Mouse (Mus musculus): ENCODE results near the gene Clint1. TPM values are rescaled to one million over a fixed set of nuclear protein-coding genes. Genes with fewer than 3 reads are reported as not detected.
A peak's percentile ranks its signal among the peaks of the same experiment; 100 is the strongest.

The Clint1 gene
- polyA plus RNA-seq, 1 experiment from 2014 or later: 50.5 TPM

DNA sequence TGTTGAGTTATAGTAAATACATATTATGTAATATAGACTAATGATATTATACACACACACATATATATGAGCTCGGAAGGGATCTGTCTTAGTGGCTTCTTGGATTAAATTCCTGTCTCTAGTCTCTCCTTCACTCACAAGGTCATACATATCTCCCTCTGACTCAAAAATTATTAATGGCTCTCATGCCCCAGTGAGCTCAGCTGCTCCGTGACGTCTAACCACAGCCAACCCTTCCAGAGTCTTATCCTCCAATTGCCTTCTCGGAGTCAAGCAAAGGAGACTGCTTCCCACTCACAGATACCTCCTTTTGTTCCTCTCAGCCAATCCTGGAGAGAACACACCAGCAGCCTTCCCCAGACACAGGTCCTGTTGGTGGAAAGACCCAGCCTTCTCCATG is 67.0 kb downstream of the Clint1 start:
- 64% methylated on average over 4 of the region's 4 CpGs for WGBS
- no peak for ATAC-seq (ENCODE audit: low read depth)
- no peaks in the 10 kb centered on the region for H3K27me3 ChIP-seq

GRCm38 (mm10) chr11:45921026-45921425 is 69.2 kb downstream of the Clint1 start:
- Histone ChIP-seq H3K27me3 (no peaks in the 10 kb centered on the region), H3K27ac (replicated peaks) (peak overlapping the region; percentile 91), H3K4me3 (no peak overlapping the region), H3K9me3 (no peaks in the 10 kb centered on the region), H3K4me2 (peak overlapping the region; percentile 45), H3K4me1 (replicated peaks) (peaks cover 38% of the 10 kb centered on the region), H3K9ac (peak overlapping the region; percentile 53), H3K36me3 (no peaks in the 10 kb centered on the region)
- no peak for ATAC-seq (ENCODE audit: low read depth)
- 36% methylated on average over 8 of the region's 8 CpGs for WGBS

More for the DNA sequence above, 67.0 kb downstream of the Clint1 start:
- Histone ChIP-seq H3K27ac (replicated peaks) (0 out of 2 replicates have a peak overlapping the region, but pooled peaks have one; percentile 5), H3K9me3 (no peaks in the 10 kb centered on the region), H3K4me2 (no peak overlapping the region), H3K9ac (no peak overlapping the region), H3K4me3 (no peak overlapping the region), H3K4me1 (replicated peaks) (peaks cover 28% of the 10 kb centered on the region), H3K36me3 (no peaks in the 10 kb centered on the region)

GRCm38 (mm10) chr11:45921480-45921898 is 69.6 kb downstream of the Clint1 start:
- H3K4me3 ChIP-seq: no peak overlapping the region
- H3K9ac ChIP-seq: peak overlapping the region; percentile 53
- no peaks in the 10 kb centered on the region for H3K27me3 ChIP-seq
- peak overlapping the region; percentile 91 for H3K27ac ChIP-seq (replicated peaks)
- peak; percentile 52 for ATAC-seq (ENCODE audit: low read depth)
- H3K4me1 ChIP-seq (replicated peaks): peaks cover 40% of the 10 kb centered on the region
- 4% methylated on average over 10 of the region's 10 CpGs for WGBS
- no peaks in the 10 kb centered on the region for H3K36me3 ChIP-seq
- no peaks in the 10 kb centered on the region for H3K9me3 ChIP-seq
- peak overlapping the region; percentile 45 for H3K4me2 ChIP-seq

- no peak for ATAC-seq (ENCODE audit: low read depth)
- H3K4me2 ChIP-seq: no peak overlapping the region
- H3K27me3 ChIP-seq: no peaks in the 10 kb centered on the region
- no peaks in the 10 kb centered on the region for H3K9me3 ChIP-seq
- peaks cover 36% of the 10 kb centered on the region for H3K4me1 ChIP-seq (replicated peaks)
- H3K4me3 ChIP-seq: no peak overlapping the region
- no peak overlapping the region for H3K9ac ChIP-seq
- 32% methylated on average over 6 of the region's 6 CpGs for WGBS
- peaks cover 20% of the 10 kb centered on the region for H3K36me3 ChIP-seq
- H3K27ac ChIP-seq (replicated peaks): peak overlapping the region; percentile 46
Measured at GRCm38 (mm10) chr11:45925436-45925835, 73.6 kb downstream of the Clint1 start.

DNA sequence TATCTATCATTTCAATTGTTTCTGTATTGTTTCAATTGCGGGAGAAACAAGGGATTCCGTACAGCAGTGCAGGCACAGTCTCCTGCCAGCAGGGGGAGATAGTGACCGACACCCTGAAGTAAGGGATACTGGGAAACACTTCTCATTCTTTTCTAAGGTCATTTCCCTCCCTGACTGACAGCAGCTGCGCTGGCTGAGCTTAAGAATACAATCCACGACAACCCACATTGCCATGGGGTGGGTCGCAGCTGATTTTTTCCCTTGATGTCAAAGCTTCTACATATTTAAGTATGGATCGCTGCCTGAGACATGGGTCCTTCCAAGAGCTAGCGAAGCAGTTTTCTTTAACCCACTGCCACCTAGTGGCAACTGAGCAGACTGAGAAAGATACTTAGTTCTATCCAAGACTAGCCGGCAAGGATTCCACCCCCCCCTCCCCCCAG is 74.8 kb downstream of the Clint1 start:
- Histone ChIP-seq H3K4me2 (peak overlapping the region; percentile 52), H3K4me1 (replicated peaks) (peaks cover 23% of the 10 kb centered on the region), H3K4me3 (peak overlapping the region; percentile 34), H3K36me3 (peaks cover 29% of the 10 kb centered on the region), H3K9me3 (no peaks in the 10 kb centered on the region), H3K27me3 (no peaks in the 10 kb centered on the region), H3K27ac (replicated peaks) (peak overlapping the region; percentile 46), H3K9ac (no peak overlapping the region)
- ATAC-seq (ENCODE audit: low read depth): peak; percentile 88
- WGBS: under 1% methylated on average over 9 of the region's 9 CpGs

- Histone ChIP-seq H3K27ac (replicated peaks) (no peak overlapping the region), H3K36me3 (peaks cover 36% of the 10 kb centered on the region), H3K4me3 (no peak overlapping the region), H3K4me2 (no peak overlapping the region), H3K4me1 (replicated peaks) (peaks cover 18% of the 10 kb centered on the region; the same call in 1 of the 2 replicates), H3K9me3 (no peaks in the 10 kb centered on the region), H3K27me3 (no peaks in the 10 kb centered on the region), H3K9ac (no peak overlapping the region)
- WGBS: 64% methylated on average over 5 of the region's 5 CpGs
- ATAC-seq (ENCODE audit: low read depth): no peak
Measured at GRCm38 (mm10) chr11:45927456-45927855, 75.6 kb downstream of the Clint1 start.

DNA sequence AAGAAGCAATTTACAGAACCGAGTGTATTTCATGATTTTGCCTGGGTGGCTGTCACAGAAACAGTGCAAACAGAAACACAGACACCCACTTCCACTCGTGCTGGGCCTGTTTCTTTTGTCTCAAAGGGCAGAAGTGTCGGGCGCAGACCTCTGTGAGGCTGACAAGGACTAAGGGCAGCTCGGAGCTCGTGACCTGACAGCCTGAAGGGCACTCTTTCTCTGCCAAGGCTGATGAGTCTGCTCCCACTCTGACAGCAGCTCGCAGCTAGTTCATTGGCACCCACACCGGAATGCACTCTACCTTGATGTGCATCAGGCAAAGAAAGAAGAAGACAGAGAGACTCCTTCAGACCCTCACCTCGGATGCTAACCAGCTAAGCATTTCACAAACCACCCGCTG is 77.7 kb downstream of the Clint1 start:
- no peaks in the 10 kb centered on the region for H3K27me3 ChIP-seq
- 90% methylated on average over 10 of the region's 10 CpGs for WGBS
- H3K4me2 ChIP-seq: no peak overlapping the region
- H3K9ac ChIP-seq: no peak overlapping the region
- H3K4me3 ChIP-seq: no peak overlapping the region
- H3K36me3 ChIP-seq: peaks cover 56% of the 10 kb centered on the region
- peaks cover 15% of the 10 kb centered on the region; the same call in 1 of the 2 replicates for H3K4me1 ChIP-seq (replicated peaks)
- H3K9me3 ChIP-seq: no peaks in the 10 kb centered on the region
- no peak overlapping the region for H3K27ac ChIP-seq (replicated peaks)
- no peak for ATAC-seq (ENCODE audit: low read depth)

GRCm38 (mm10) chr11:45932771-45933170 is 80.9 kb downstream of the Clint1 start:
- Histone ChIP-seq H3K27ac (replicated peaks) (no peak overlapping the region), H3K9ac (no peak overlapping the region), H3K4me3 (no peak overlapping the region), H3K36me3 (peaks cover 87% of the 10 kb centered on the region), H3K4me1 (replicated peaks) (no peaks in the 10 kb centered on the region), H3K27me3 (no peaks in the 10 kb centered on the region), H3K4me2 (no peak overlapping the region), H3K9me3 (no peaks in the 10 kb centered on the region)
- no peak for ATAC-seq (ENCODE audit: low read depth)
- 89% methylated on average over 10 of the region's 10 CpGs for WGBS

GRCm38 (mm10) chr11:45937478-45937877 is 85.6 kb downstream of the Clint1 start:
- Histone ChIP-seq H3K27ac (replicated peaks) (no peak overlapping the region), H3K9ac (no peak overlapping the region), H3K4me1 (replicated peaks) (peaks cover 9% of the 10 kb centered on the region), H3K4me2 (no peak overlapping the region), H3K36me3 (peaks cover 56% of the 10 kb centered on the region), H3K9me3 (no peaks in the 10 kb centered on the region), H3K4me3 (no peak overlapping the region), H3K27me3 (no peaks in the 10 kb centered on the region)
- 94% methylated on average over 8 of the region's 8 CpGs for WGBS
- ATAC-seq (ENCODE audit: low read depth): no peak

DNA sequence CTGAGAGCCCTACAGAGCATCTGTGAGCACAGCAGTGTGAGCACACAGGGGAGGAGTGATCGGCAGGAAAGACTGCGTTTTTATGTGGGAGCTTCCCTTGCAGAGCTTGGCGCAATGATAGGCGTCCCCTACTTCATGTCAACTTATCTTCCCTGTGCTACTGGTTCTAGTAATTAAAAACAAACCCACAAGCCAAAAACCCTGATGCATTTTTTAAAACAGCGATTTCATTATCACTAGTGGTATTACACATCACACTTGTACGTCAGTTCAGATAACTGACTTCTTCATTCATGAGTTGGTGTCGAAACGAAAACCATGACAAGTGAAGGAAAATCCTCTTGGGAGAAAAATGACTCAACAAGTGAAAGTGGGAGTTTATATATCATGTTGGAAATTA is 87.1 kb downstream of the Clint1 start:
- Histone ChIP-seq H3K9ac (no peak overlapping the region), H3K4me2 (no peak overlapping the region), H3K9me3 (no peaks in the 10 kb centered on the region), H3K27me3 (no peaks in the 10 kb centered on the region), H3K36me3 (peaks cover 42% of the 10 kb centered on the region), H3K4me3 (no peak overlapping the region), H3K4me1 (replicated peaks) (peaks cover 23% of the 10 kb centered on the region), H3K27ac (replicated peaks) (no peak overlapping the region)
- WGBS: 90% methylated on average over 8 of the region's 8 CpGs
- ATAC-seq (ENCODE audit: low read depth): no peak

GRCm38 (mm10) chr11:45942281-45942680 is 90.4 kb downstream of the Clint1 start:
- Histone ChIP-seq H3K9me3 (no peaks in the 10 kb centered on the region), H3K4me3 (no peak overlapping the region), H3K9ac (no peak overlapping the region), H3K36me3 (peaks cover 9% of the 10 kb centered on the region), H3K27me3 (no peaks in the 10 kb centered on the region), H3K4me2 (peak overlapping the region; percentile 76; the same call in 1 of the 2 replicates), H3K27ac (replicated peaks) (no peak overlapping the region), H3K4me1 (replicated peaks) (peaks cover 23% of the 10 kb centered on the region)
- no peak for ATAC-seq (ENCODE audit: low read depth)
- WGBS: 86% methylated on average over 7 of the region's 7 CpGs

- Histone ChIP-seq H3K4me2 (peak overlapping the region; percentile 76), H3K9me3 (no peaks in the 10 kb centered on the region), H3K36me3 (peaks cover 9% of the 10 kb centered on the region), H3K27ac (replicated peaks) (peak overlapping the region; percentile 78), H3K4me3 (peak overlapping the region; percentile 60), H3K4me1 (replicated peaks) (peaks cover 23% of the 10 kb centered on the region), H3K9ac (peak overlapping the region; percentile 82), H3K27me3 (no peaks in the 10 kb centered on the region)
- ATAC-seq (ENCODE audit: low read depth): no peak
- 54% methylated on average over 7 of the region's 7 CpGs for WGBS
Measured at GRCm38 (mm10) chr11:45943108-45943705, 91.4 kb downstream of the Clint1 start.

Measured in neural tube, embryonic 13.5 days (tissue).